Mouse (Mus musculus): Measurements from ENCODE around the gene Eno4. TPM values are rescaled to one million over a fixed set of nuclear protein-coding genes. Genes with fewer than 3 reads are reported as not detected.
A peak's percentile ranks its signal among the peaks of the same experiment; 100 is the strongest.

Gene Eno4
- total and polyA plus RNA-seq, 2 experiments from 2014 or later, result 0.71 to 1.5 TPM

DNA sequence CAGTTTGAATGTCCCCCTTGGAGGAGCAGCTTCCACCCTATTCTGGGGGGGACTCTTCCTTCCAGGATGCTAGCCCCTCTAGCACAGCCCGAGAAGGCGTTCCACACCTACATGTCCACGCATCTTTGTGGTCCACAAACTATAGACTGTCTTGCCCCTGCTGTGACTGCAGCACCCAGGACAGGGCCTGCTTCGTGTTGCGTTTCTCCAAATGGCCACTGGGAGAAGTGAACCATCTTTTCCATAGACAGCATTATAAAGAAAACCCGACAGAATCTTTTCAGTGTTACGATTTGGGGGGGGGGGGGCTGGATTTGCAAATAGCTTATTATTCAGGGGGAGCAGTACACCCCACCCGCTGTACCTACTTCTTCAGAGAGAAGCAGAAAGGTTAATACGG is 36.5 kb upstream of the Eno4 start:
- TF ChIP-seq CTCF (IDR thresholded peaks at IDR 0.05), result peak; percentile 60
- DNase-seq (ENCODE audit: low spot score) (no peak), ATAC-seq (ENCODE audit: low FRiP score) (no peak)
- 45% methylated on average over 9 of the region's 9 CpGs for WGBS
- no peak overlapping the region for H3K4me3 ChIP-seq (ENCODE audit: low read depth, low read length)
- H3K9me3 ChIP-seq (ENCODE audit: low read length), result no peaks in the 10 kb centered on the region
- H3K4me2 ChIP-seq (ENCODE audit: low read depth, low read length, poor library complexity, severe bottlenecking), result no peak overlapping the region
- H3K27me3 ChIP-seq (ENCODE audit: insufficient read depth, low read length), result no peaks in the 10 kb centered on the region
- no peak overlapping the region for H3K9ac ChIP-seq (replicated peaks; ENCODE audit: low read length, poor library complexity, severe bottlenecking)
- no peaks in the 10 kb centered on the region for H3K4me1 ChIP-seq (ENCODE audit: insufficient read depth, low read length)
- no peak overlapping the region for H3K27ac ChIP-seq (ENCODE audit: low read depth, low read length)
- H3K36me3 ChIP-seq (ENCODE audit: insufficient read depth, low read length), result no peaks in the 10 kb centered on the region

DNA sequence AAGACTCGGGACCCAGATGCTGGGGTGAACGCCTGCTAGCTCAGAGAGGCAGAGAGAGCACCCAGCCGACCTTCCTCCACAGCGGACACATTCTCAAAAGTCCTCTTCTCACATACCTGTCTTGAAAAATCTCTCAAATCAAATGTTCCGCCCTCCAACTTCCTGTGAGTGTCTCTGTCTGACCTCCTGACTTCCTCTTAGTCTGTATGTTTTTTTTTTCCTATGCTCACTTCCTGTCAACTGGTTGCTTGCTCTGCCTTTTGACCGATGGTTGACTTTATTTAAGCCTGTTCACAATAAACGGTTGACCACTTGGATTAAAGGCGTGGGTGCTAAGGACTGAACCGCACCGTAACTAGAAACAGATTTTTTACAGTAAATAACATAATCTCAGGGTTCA is 35.2 kb upstream of the Eno4 start:
- no peaks in the 10 kb centered on the region for H3K36me3 ChIP-seq (ENCODE audit: insufficient read depth, low read length)
- no peak for DNase-seq (ENCODE audit: low spot score)
- TF ChIP-seq CTCF (IDR thresholded peaks at IDR 0.05), result no peak
- WGBS, result 84% methylated on average over 10 of the region's 10 CpGs
- H3K9me3 ChIP-seq (ENCODE audit: low read length), result no peaks in the 10 kb centered on the region
- no peaks in the 10 kb centered on the region for H3K4me1 ChIP-seq (ENCODE audit: insufficient read depth, low read length)
- no peak overlapping the region for H3K4me3 ChIP-seq (ENCODE audit: low read depth, low read length)
- H3K27ac ChIP-seq (ENCODE audit: low read depth, low read length), result no peak overlapping the region
- no peak for ATAC-seq (ENCODE audit: low FRiP score)
- no peaks in the 10 kb centered on the region for H3K27me3 ChIP-seq (ENCODE audit: insufficient read depth, low read length)
- no peak overlapping the region for H3K9ac ChIP-seq (replicated peaks; ENCODE audit: low read length, poor library complexity, severe bottlenecking)
- H3K4me2 ChIP-seq (ENCODE audit: low read depth, low read length, poor library complexity, severe bottlenecking), result no peak overlapping the region

DNA sequence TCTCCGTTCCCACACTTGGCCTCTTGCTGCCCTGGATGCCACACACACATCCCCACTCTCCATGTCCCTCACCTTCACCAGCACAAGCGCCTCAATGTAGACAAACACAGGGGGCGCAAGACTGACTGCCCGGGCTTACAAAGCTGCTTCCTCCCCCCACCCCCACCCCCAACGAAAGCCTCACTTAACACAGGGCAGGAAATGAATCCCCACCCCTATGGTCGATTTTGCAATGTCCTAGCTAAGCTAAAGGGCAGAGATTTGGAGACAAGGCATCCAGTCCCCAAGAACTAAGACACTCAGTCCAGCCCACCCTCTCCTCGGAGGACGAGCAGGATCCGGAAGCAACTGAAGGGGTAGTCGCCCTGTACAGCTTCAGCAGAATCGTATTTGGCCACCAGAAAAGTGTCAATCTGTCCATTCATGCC is 32.3 kb upstream of the Eno4 start:
- TF ChIP-seq CTCF (IDR thresholded peaks at IDR 0.05), result peak; percentile 47
- H3K9ac ChIP-seq (replicated peaks; ENCODE audit: low read length, poor library complexity, severe bottlenecking), result peak overlapping the region; percentile 5; the same call in 1 of the 2 replicates
- H3K4me1 ChIP-seq (ENCODE audit: insufficient read depth, low read length), result no peaks in the 10 kb centered on the region
- DNase-seq (ENCODE audit: low spot score) (no peak), ATAC-seq (ENCODE audit: low FRiP score) (no peak)
- peak overlapping the region; percentile 46 for H3K4me2 ChIP-seq (ENCODE audit: low read depth, low read length, poor library complexity, severe bottlenecking)
- H3K27me3 ChIP-seq (ENCODE audit: insufficient read depth, low read length), result no peaks in the 10 kb centered on the region
- no peak overlapping the region for H3K27ac ChIP-seq (ENCODE audit: low read depth, low read length)
- peak overlapping the region; percentile 19; the same call in 1 of the 2 replicates for H3K4me3 ChIP-seq (ENCODE audit: low read depth, low read length)
- H3K9me3 ChIP-seq (ENCODE audit: low read length), result no peaks in the 10 kb centered on the region
- H3K36me3 ChIP-seq (ENCODE audit: insufficient read depth, low read length), result no peaks in the 10 kb centered on the region
- 3% methylated on average over 11 of the region's 11 CpGs for WGBS

DNA sequence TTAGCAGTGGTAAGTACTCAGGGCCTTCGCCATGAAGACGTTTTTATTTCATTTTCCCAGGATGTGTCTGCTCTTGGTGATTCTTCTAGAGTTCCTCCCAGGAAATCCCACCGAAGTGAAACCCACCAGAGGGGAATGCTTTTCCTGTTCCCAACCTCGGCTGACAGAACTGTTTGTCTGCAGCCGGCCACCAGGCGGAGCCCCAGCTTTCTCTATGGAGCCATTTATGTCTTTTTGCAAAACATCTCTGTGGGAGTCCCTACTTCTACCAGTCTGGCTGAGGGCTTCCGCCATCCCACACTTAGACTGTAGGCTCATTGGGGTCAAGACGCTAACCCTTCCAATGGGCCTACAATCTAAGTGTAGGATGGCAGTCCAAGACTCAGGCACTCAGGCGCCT is 31.8 kb upstream of the Eno4 start:
- H3K4me1 ChIP-seq (ENCODE audit: insufficient read depth, low read length), result no peaks in the 10 kb centered on the region
- no peaks in the 10 kb centered on the region for H3K27me3 ChIP-seq (ENCODE audit: insufficient read depth, low read length)
- H3K9me3 ChIP-seq (ENCODE audit: low read length), result no peaks in the 10 kb centered on the region
- peak overlapping the region; percentile 19; the same call in 1 of the 2 replicates for H3K4me3 ChIP-seq (ENCODE audit: low read depth, low read length)
- peak; percentile 69; the same call in 1 of the 2 replicates for ATAC-seq (ENCODE audit: low FRiP score)
- DNase-seq (ENCODE audit: low spot score), result peak; percentile 89
- no peak overlapping the region for H3K27ac ChIP-seq (ENCODE audit: low read depth, low read length)
- no peaks in the 10 kb centered on the region for H3K36me3 ChIP-seq (ENCODE audit: insufficient read depth, low read length)
- peak; percentile 88 for TF ChIP-seq CTCF (IDR thresholded peaks at IDR 0.05)
- no peak overlapping the region for H3K9ac ChIP-seq (replicated peaks; ENCODE audit: low read length, poor library complexity, severe bottlenecking)
- 8% methylated on average over 9 of the region's 9 CpGs for WGBS
- H3K4me2 ChIP-seq (ENCODE audit: low read depth, low read length, poor library complexity, severe bottlenecking), result peak overlapping the region; percentile 46

DNA sequence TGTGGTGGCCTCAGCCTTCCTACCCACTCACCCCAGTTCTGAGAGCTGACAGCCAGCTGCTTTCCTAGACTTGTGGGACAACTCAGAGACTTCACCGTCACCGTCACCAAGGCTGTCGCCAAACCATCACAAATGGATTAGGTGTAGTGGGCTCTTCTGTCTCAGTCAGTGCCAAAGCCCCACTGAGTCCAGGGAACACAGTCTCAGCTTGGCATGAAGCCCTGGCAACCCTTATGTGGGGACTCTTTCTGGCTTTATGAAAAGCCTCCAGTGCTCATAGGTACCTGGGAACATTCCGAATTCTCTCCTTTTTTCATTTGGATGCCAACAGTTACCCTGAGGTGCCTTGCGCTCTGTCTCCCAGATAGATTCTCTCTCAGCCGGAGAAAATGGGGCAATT is 29.9 kb upstream of the Eno4 start:
- H3K9ac ChIP-seq (replicated peaks; ENCODE audit: low read length, poor library complexity, severe bottlenecking), result no peak overlapping the region
- no peaks in the 10 kb centered on the region for H3K9me3 ChIP-seq (ENCODE audit: low read length)
- no peaks in the 10 kb centered on the region for H3K36me3 ChIP-seq (ENCODE audit: insufficient read depth, low read length)
- no peak overlapping the region for H3K4me3 ChIP-seq (ENCODE audit: low read depth, low read length)
- no peak overlapping the region for H3K27ac ChIP-seq (ENCODE audit: low read depth, low read length)
- no peaks in the 10 kb centered on the region for H3K4me1 ChIP-seq (ENCODE audit: insufficient read depth, low read length)
- no peak overlapping the region for H3K4me2 ChIP-seq (ENCODE audit: low read depth, low read length, poor library complexity, severe bottlenecking)
- 0 out of 2 replicates have a peak, but pooled peaks cover 4% of the 10 kb centered on the region for H3K27me3 ChIP-seq (ENCODE audit: insufficient read depth, low read length)
- TF ChIP-seq CTCF (IDR thresholded peaks at IDR 0.05), result no peak
- ATAC-seq (ENCODE audit: low FRiP score), result no peak
- DNase-seq (ENCODE audit: low spot score), result no peak
- WGBS, result 74% methylated on average over 6 of the region's 6 CpGs

DNA sequence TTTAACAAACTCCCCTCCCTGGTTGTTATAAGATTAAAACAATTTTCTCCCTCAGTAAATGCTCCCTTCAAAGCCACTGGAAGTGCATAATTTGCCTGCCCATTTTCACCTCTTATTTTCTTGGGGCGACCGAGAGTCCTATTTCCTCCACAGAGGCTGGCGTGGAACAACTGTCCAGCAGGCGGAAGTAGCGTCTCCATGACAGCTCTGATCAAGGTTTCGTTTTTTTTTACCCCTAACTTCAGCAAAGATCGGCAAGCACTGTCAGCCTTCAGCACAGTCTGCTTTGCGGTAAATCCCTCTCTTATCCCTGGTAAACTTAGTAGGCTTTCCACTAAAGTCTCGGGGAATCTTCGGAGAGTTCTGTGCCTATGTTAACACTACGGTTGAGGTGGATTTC is 24.6 kb upstream of the Eno4 start:
- DNase-seq (ENCODE audit: low spot score) (no peak), ATAC-seq (ENCODE audit: low FRiP score) (no peak)
- WGBS, result 8% methylated on average over 11 of the region's 11 CpGs
- Histone ChIP-seq H3K9me3 (ENCODE audit: low read length) (no peaks in the 10 kb centered on the region), H3K9ac (replicated peaks; ENCODE audit: low read length, poor library complexity, severe bottlenecking) (no peak overlapping the region), H3K27ac (ENCODE audit: low read depth, low read length) (no peak overlapping the region), H3K27me3 (ENCODE audit: insufficient read depth, low read length) (0 out of 2 replicates have a peak, but pooled peaks cover 4% of the 10 kb centered on the region), H3K4me3 (ENCODE audit: low read depth, low read length) (no peak overlapping the region), H3K4me2 (ENCODE audit: low read depth, low read length, poor library complexity, severe bottlenecking) (peak overlapping the region; percentile 24), H3K4me1 (ENCODE audit: insufficient read depth, low read length) (no peaks in the 10 kb centered on the region), H3K36me3 (ENCODE audit: insufficient read depth, low read length) (no peaks in the 10 kb centered on the region)
- TF ChIP-seq CTCF (IDR thresholded peaks at IDR 0.05), result peak; percentile 57

Data from midbrain, postnatal 0 days (tissue).